Mouse (Mus musculus) cerebellum, adult 11-12 months (tissue): Measurements from ENCODE around the gene Olfr945.

Source experiments
- DNase-seq: peaks from one replicate; pipeline ENCODE4 v3.0.0; 2022

The Olfr945 gene

DNA sequence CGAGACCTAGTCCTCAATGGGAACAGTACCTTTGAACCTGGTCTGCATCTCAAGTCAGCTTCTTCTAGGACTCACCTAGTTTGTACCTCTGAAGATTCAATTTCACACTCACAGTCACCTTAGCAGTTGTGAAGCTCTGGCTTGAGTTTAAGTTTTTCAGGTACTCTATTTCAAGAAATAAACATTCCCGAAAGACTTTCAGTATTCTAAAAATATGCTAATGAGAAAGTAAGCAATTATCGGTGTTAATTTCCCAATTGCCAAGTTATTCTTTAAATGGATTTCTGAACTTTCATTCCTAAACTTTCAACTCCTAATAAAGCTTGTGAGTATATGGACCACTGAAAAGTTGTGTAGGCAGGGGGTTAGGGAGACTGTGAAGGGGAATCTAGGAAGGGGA, at the start of gene Olfr945:
Gene Olfr945 (minus strand): TSS at position 101 of the 400 bp plus-strand sequence.
- DNase-seq = no peak

DNA sequence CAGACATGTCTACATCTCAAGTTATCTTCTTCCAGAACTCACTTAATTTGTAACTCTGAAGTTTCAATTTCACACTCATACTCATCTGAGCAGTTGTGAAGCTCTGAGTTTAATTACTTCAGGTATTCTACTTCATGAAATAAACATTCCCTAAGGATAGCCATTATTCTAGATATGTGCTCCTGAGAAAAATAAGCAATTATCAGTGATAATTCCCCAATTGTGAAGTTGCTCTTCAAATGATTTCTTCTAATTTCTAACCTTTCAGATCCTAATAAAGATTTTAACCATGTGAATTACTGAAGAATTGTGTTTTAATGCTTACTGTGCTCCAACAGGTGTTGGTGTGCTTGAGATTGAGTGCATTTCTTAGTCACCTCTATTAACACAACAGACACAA, 49.3 kb upstream of the Olfr945 start, which contains the start of gene Olfr948:
Gene Olfr948 (minus strand): TSS at position 101 of the 400 bp plus-strand sequence.
- no peak for DNase-seq

DNA sequence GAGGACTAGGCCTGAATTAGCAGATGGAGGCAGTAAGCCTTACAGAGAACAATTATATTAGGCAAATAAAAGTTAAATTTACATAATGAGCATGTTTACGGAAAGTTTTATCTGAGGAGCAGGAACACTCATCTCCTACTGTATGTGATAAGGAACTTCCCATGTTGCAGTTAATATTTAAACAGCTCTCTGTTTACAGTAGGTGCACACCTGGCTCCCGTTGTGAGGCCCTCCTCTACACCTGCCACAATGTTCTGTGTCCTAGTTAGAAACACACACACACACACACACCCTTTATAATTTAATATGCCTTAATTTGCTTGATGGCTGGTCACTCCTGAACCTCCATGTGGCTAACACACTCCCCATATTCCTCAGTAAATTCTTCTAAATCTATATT, 10.5 kb upstream of the Olfr945 start:
- DNase-seq = no peak

DNA sequence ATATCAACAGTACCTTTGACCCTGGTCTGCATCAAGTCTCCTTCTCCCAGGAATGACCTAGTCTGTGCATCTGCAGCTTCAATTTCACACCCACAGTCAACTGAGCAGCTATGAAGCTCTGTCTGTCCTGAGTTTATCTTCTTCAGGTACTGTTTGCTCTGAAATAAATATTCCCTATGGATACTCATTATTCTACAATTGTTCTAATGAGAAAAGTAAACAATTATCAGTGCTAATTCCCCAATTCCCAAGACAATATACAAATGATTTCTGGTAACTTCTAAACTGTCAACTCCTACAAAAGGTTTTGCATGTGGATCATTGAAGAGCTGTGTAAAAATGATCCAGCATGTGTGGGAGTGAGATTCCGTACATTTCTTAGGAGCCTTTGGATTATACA, 26.7 kb downstream of the Olfr945 start, which contains the start of gene Olfr1537:
Gene Olfr1537 (minus strand): TSS at position 101 of the 400 bp plus-strand sequence.
- DNase-seq = no peak
